Mouse (Mus musculus) cerebral cortex, adult 2 months (tissue): Measurements from ENCODE around the gene Lima1.

ENCODE experiments used
- WGBS: fragments of 180-500 bp; shearing (Covaris S2); methylation state at CpG from one replicate; pipeline ENCODE4 v1.1.7; 2018; 5-methylcytosine and 5-hydroxymethylcytosine counted together

Gene Lima1

GRCm38 (mm10) chr15:99835191-99835590 is 40.1 kb downstream of the Lima1 start:
- 81% methylated on average over 9 of the region's 9 CpGs for WGBS

- WGBS = 80% methylated on average over 3 of the region's 3 CpGs
These were observed 40.6 kb downstream of the Lima1 start for GRCm38 (mm10) chr15:99834681-99835080.

DNA sequence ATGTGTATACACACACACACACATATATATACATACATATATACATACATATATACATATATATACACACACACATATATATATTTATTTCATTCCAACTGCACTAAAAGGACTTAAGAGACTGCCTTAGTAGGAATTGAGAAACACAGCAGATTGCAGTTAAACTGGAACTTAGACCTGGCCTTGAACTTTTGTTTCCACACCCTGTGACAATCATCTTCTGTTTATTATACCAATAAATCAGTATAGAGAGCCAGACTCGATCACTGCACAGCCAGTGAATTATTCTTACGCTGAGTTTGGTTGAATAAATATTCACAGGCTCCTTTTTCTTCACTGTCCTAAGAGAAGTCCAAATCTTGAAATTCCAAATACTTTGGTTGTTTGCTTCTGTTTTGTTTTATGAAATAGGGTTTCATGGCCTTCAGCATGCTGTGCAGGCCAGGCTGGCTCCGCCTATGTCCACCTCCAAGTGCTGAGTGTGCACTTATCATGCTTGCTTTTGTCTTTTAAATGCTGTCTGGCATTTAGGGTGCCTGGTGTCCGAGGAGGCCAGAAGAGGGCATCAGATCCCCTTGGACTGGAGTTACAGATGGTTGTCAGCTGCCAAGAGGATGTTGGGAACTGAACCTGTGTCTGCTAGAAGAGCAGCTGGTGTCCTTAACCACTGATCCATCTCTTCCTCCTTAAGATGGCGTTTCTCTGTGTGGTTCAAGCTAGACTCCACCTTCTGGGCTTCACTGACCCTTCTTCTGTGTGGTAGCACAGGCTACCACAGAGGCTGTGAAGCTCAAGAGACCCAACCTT is 41.4 kb downstream of the Lima1 start:
- WGBS = 84% methylated on average over 5 of the region's 5 CpGs

DNA sequence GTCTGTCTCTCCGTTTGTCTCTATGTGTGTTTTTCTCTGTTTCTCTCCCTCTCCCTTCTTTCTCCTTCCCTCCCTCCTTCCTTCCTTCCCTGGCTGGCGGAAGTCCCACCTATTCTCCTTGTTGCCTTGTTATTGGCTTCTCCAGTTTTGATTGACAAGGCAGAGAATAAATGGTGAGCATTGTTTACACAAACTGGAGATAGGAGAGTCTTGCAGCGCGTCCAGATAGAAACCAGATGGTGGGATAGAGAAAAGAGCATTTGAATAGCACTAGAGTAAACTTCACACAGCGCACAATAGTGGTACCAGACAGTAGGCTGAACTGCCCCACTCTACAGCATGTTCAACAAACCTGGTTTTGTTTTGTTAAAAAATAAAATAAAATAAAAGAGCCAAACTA is 43.7 kb downstream of the Lima1 start:
- whole genome bisulfite sequencing = 78% methylated on average over 5 of the region's 5 CpGs

DNA sequence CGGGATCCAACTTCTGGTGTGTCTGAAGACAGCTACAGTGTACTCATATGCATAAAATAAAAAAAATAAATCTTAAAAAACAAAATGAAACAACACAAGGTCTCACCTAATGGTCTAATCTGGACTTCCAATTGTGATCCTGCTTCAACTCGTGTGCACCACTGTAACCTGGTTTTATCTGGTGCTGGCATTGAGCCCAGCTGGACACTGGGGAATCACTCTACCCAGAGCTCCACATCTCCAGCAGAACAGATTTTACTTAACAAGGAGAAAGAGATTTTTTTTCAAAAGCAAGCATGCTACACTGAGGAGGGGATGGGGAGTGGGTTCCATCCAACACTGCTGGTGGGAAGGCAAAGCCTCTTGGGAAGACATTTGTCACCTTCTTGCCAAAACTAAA is 47.2 kb downstream of the Lima1 start:
- WGBS = 87% methylated on average over 2 of the region's 2 CpGs

- WGBS = 72% methylated on average over 8 of the region's 8 CpGs
These were observed 48.9 kb downstream of the Lima1 start for GRCm38 (mm10) chr15:99826210-99826888.

DNA sequence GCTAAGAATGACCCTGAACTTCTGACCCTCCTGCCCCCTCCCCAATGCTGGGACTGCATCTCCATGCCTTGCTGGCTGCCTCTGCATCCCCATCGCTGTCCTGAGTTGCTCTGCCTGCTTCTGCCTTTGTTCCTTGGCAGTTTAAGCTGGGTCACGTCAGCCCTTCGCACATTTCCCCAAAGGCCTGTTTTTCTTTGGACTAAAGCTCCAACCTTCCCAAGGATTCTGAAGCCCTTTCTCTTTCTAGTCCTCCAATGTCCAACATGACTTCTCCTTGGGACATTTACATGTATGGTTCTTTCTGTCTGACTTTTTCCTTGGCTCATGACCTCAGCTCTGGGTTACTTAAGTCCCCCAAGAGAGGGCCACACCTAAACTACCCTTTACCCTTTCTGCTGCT is 50.0 kb downstream of the Lima1 start:
- 93% methylated on average over 3 of the region's 3 CpGs for WGBS

DNA sequence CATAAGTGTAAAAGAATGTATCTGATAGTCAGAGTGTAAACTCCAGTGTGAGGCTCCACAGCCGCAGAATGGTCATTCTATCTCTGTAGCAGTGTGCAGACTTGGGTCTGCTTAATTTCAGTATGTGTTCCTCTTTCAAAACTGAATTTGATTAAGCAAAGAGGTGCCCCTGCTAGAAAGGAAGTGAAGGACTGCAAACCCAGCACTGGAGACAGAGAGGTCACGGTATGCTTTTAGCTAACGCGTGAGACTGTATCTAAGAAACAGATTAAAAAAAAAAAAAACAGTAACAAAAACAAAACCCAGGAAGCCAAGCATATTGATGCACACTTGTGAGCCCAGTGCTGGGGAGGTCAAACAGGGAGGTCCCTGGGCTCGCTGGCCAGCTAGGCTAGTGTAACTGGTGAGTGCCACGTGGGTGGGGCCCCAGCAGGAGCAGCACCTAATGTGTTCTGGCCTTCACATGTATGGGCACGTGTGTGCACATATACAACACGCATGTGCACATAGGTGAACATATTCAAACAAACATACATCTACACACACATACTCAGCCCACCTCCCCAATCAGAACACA is 51.8 kb downstream of the Lima1 start:
- 75% methylated on average over 8 of the region's 8 CpGs for WGBS

DNA sequence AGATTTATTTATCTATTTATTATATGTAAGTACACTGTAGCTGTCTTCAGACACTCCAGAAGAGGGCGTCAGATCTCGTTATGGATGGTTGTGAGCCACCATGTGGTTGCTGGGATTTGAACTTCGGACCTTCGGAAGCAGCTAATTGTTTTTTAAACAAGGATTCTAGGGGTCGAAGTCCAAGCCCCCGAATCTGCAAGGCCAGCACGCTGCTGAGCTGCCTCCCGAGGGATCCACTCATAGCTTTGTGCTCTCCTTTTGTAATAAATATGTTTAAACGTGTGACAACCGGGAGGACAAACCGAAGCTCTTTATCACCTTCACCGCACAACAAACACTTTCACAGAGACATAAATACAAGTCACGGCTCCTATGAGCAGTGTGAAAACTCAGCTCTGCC is 52.8 kb downstream of the Lima1 start:
- WGBS = 90% methylated on average over 13 of the region's 13 CpGs

DNA sequence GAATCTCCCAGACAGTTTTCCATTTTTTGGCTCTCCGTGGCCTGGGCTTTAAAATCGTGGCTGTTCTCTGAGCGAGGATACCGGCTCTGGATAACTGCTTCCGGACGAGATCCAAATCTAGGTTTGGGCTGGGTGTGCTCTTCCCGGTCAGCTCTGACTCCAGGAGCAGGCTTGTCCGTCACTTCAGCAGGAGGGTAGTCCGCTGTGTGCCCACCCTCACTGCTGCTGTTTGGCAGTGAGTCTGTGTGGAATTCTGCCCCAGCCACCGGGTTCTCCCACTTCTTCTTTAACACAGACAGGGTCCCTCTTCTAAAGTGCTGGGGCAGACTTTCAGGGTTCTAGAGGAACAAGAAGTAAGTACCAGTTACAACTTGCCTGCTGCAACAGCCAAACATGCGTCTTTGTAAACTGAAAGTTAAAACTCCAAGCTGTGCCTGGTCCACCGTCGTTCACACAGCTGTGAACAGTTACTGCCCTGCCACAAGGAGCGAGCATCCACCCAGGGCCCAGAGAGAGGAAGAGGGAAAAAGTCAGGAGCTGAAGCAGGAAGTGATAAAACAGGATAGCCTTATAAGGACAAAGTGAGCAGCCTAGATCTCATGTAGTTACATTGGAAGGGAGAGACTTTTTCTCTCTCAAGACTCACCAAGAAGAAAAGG is 55.5 kb downstream of the Lima1 start:
- WGBS = 48% methylated on average over 14 of the region's 14 CpGs

DNA sequence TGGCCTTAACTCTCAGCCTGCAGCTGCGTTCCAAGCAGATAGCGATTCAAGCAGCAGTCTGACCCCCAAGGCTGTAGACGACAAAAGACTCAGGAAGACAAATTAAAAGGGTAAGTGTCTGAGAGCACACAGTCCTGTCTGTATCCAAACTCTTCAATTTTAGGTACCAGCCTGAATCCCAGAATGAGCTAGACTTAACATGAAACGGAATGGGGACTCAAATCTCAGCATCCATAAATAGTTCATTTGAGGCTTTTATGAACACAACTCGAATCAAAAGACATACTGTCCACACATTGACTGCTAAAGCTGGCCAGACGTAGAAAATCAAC is 56.2 kb downstream of the Lima1 start:
- 40% methylated on average over 6 of the region's 6 CpGs for WGBS

DNA sequence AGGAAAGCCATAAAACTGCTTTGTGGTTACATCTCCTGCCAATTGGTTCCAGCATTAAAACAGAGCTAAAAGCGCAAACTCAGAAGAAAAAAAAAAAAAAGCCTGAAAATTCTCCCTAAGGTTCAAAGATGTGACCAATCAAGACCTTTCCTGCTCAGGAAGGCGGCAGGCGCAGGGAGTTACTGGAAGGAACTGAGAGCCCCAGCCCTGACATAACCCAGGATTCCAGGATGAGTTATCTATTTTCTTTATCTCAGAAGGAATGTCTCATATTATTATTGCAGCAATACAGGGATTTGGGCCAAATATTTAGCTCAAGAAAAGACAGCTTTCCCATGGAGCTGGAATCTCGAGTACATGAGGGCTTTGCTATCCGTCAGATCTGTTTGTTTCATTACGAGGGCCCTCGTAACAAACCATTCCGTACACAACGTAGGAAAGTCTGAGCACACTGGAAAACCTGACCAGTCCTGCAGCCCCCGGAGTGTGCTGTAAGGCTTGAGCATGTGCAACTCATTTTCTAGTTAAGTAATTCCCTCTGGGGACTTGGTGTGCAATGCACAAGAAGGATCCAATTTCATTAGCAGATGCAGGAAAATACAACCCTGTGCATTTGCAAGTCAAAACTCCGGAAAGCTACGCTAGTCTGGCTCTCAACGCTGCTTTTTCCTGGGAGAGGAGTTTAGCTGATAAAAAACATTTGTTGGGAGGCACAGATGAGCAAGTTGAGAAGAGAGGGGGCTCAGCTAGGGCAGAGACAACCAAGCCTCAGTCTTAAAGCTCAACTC is 56.7 kb downstream of the Lima1 start:
- WGBS = 36% methylated on average over 13 of the region's 13 CpGs

DNA sequence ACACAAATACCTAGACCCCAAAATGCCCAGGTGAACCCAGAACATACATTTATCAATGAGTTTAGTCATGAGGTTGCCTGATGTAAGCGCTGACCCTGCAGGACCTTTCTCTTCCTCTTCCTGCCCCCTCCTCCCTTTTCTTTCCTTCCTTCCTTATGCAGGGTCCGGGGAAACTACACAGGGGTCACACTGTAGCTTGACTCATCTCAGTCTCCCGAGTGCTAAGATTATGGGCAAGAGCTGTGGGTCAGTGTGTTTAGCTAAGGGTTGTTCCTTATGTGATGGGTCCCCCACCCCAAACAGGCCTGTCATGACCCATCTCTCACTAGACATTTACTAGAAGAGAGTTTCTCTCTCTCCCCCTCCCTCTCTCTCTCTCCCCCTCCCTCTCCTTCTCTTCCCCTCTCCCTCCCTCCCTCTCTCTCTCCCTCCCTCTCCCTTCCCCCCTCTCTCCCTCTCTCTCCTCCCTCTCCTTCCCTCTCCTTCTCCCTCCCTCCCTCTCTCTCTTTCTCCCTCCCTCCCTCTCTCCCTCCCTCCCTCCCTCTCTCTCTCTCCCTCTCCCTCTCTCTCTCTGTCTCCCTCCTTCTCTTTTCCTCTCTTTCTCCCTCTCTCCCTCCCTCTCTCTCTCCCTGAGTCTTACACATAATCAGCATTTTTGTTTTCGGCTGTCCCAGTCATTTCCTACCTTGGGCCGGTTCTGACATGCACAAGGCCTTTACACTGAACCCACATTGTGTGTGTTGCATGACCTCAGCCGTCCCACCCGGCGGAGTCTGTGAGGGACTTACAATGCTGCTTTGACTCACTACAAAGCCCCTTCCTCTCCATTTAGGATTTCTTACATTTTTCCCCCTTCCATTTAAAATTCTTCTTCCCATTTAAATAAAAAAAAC is 57.7 kb downstream of the Lima1 start:
- 64% methylated on average over 8 of the region's 8 CpGs for WGBS

DNA sequence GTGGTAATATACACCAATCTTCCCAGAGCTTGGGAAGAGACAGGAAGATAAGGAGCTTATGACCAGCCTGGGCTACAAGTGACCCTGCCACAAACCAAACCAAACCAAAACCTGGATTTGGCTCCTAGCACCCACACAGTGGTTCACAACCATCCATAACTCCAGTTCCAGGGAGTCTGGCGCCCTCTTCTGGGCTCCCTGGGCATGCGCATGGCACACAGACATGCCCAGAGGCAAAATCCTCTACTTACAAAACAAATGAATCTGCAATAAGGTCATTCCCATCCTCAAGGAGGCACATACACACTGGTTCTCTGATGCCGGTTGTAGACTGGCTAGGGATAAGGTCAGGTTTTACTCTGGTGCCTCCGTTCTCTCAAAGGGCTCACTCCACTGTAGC is 59.3 kb downstream of the Lima1 start:
- 94% methylated on average over 4 of the region's 4 CpGs for WGBS

DNA sequence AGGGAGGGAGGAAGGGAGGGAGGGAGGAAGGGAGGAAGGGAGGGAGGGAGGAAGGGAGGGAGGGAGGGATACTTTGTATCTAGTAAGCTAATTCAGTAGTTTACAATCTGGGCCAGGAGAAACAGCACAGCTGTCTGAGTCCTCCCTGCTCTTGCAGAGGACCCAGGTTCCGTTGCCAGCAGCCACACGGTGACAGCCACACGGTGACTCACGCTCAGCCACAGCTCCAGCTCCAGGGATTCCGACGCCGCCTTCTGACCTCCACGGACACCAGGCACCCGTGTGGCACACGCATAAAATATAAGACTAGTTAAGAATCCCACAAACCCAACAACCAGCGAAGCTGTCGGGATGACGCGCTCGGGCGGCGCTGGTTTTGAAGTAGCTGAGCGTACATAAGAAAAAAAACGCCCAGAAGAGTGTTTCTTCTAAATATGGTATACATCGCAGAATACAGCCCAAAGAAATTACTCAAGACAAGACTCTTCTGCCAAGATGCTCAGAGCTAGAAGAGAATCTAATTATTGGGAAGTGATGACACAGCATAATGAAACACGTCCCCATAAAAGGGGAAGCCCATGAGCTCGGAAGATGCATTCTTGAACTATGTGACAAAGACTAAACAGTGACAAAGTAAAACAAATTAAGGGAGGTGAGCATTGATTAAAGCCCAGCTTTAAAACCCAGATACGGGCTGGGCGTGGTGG is 60.5 kb downstream of the Lima1 start:
- 58% methylated on average over 24 of the region's 24 CpGs for WGBS

- 96% methylated on average over 6 of the region's 6 CpGs for WGBS
These were observed 61.6 kb downstream of the Lima1 start for GRCm38 (mm10) chr15:99813639-99814038.

- WGBS = 80% methylated on average over 7 of the region's 7 CpGs
These were observed 63.2 kb downstream of the Lima1 start for GRCm38 (mm10) chr15:99812097-99812496.

DNA sequence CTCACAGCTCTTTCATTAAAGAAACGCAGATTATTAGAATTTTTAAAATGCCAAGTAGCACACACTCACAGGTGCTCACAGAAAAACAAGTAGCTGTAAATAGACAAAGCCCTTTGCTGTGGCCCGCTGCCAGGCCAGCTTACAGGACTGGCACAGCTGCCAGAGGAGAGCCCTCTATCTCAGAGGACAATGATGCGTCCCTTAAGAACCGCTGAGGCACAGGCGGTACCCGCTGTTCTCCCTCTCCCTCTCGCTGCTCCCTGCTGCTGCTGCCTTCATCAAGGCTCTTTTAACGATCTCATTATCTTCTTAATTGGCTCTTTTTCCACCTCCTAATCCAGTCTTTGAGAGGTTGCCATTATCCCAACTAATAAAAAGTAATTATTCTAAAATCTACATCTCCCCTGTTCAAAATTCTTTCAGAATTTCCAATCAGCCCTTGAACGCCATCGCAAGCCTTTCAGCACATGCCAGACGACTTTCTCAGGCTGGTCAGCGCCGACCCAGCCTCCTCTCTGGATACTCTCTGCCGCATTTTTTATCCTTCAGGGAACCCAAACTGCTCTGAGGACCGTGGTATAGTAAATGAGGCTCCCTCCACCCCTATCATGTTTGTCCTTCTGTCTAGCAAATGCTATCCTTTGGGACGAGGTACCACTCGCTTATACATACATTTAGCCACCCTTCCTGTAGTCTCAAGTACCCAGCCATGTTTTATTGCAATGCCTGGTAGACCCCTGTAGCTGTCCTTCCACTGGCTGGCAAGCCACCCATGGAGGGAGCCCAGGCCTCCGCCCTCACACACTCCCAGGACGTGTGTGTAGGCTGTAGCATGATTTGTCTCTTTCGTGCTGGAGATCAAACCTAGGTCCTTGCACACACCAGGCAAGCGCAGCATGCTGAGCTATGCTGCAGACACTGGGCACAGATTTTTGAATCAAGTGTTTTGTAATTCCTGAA is 67.2 kb downstream of the Lima1 start:
- WGBS = 63% methylated on average over 21 of the region's 21 CpGs

- 60% methylated on average over 7 of the region's 7 CpGs for WGBS
These were observed 69.1 kb downstream of the Lima1 start for GRCm38 (mm10) chr15:99806171-99806570.
